Comparison of ENCODE assay signal across 9 mouse cellular contexts in genomic region chr12:87413179-87413790, GRCm38 (mm10). TPM values are rescaled to one million over a fixed set of nuclear protein-coding genes. Genes with fewer than 3 reads are reported as not detected.
DNase-seq lines count a peak whose midpoint lies in the region; ATAC-seq lines count a peak whose summit lies in the region.
"Had no signal": no experiment of that assay in that cellular context is flagged by ENCODE, and none has a peak within 500 bp of the region (broad histone marks: within the 10 kb centered on the region; RNA-seq: fewer than 3 reads in every experiment).

No protein-coding gene starts in this region.

- H3K36me3 ChIP-seq in intestine, embryonic 15.5 days, result no peaks in the 10 kb centered on the region
- no peaks in the 10 kb centered on the region for H3K36me3 ChIP-seq in midbrain, embryonic 11.5 days (ENCODE audit: control insufficient read depth, insufficient read depth, low read length)
- H3K36me3 ChIP-seq: limb, embryonic 13.5 days had no signal

- no peak overlapping the region for H3K4me2 ChIP-seq in intestine, embryonic 15.5 days (replicated peaks)
- H3K4me2 ChIP-seq in midbrain, embryonic 11.5 days, result no peak overlapping the region
- H3K4me2 ChIP-seq: limb, embryonic 13.5 days had no signal

- H3K9ac ChIP-seq in intestine, embryonic 15.5 days, result no peak overlapping the region
- no peak overlapping the region for H3K9ac ChIP-seq in midbrain, embryonic 11.5 days (ENCODE audit: low read length)
- H3K9ac ChIP-seq: limb, embryonic 13.5 days had no signal

- no peaks in the 10 kb centered on the region for H3K9me3 ChIP-seq in intestine, embryonic 15.5 days
- no peaks in the 10 kb centered on the region for H3K9me3 ChIP-seq in midbrain, embryonic 11.5 days (ENCODE audit: control insufficient read depth, low read length)
- H3K9me3 ChIP-seq: limb, embryonic 13.5 days had no signal

- 18% methylated on average over 4 of the region's 4 CpGs for WGBS in intestine, embryonic 15.5 days
- 22% methylated on average over 4 of the region's 4 CpGs for WGBS in midbrain, embryonic 11.5 days

- DNase-seq in ZHBTc4 (ENCODE audit: low read depth, low spot score), result peak; percentile 70
- peak; percentile 31 for DNase-seq in cerebellum, adult 9-11 months
- DNase-seq in frontal cortex, postnatal 36 days (ENCODE audit: low spot score in 2 of 2), result peak; percentile 72 to 76
- peak; percentile 66 to 79 for DNase-seq in left cerebral cortex, postnatal 14 days (ENCODE audit: low spot score in 2 of 2)
- peak; percentile 97 for DNase-seq in midbrain, embryonic 11.5 days (ENCODE audit: low spot score, missing footprints)
- DNase-seq in right cerebral cortex, postnatal 14 days, result peak; percentile 78
- no peak for DNase-seq in yolk sac, embryonic 10.5 days (ENCODE audit: low spot score)

- intact Hi-C loops in left cerebral cortex, postnatal 14 days (cut with DNase I), result no loop called here

- H3K4me3 ChIP-seq in intestine, embryonic 15.5 days (replicated peaks), result no peak overlapping the region
- no peak overlapping the region for H3K4me3 ChIP-seq in midbrain, embryonic 11.5 days (ENCODE audit: low read depth, low read length)
- H3K4me3 ChIP-seq: limb, embryonic 13.5 days had no signal

- peaks cover 7% of the 10 kb centered on the region; the same call in 1 of the 2 replicates for H3K4me1 ChIP-seq in intestine, embryonic 15.5 days (replicated peaks)
- H3K4me1 ChIP-seq in midbrain, embryonic 11.5 days (ENCODE audit: control insufficient read depth, insufficient read depth, low read length), result no peaks in the 10 kb centered on the region

- H3K27me3 ChIP-seq in intestine, embryonic 15.5 days (replicated peaks), result no peaks in the 10 kb centered on the region
- no peaks in the 10 kb centered on the region for H3K27me3 ChIP-seq in midbrain, embryonic 11.5 days (ENCODE audit: control insufficient read depth, insufficient read depth, low read length)
- H3K27me3 ChIP-seq: limb, embryonic 13.5 days had no signal

- ATAC-seq in intestine, embryonic 15.5 days, result peak; percentile 50; the same call in 1 of the 2 replicates
- peak; percentile 71 for ATAC-seq in midbrain, embryonic 11.5 days (ENCODE audit: low FRiP score)

- no peak overlapping the region for H3K27ac ChIP-seq in intestine, embryonic 15.5 days
- H3K27ac ChIP-seq in midbrain, embryonic 11.5 days (ENCODE audit: low read depth, low read length), result no peak overlapping the region
- H3K27ac ChIP-seq: limb, embryonic 13.5 days had no signal

RNA-seq across cellular contexts. Expression of gene Sptlc2, which starts 25.1 kb away (rescaled TPM):
- 115 and 119 TPM in 2 replicates for polyA plus RNA-seq in intestine, embryonic 15.5 days (2015; fragmentation: Nextera tagmentation; extraction: Ambion mirVana)
- 10 to 100 TPM; 43.8 to 49.1 TPM for total RNA-seq in left cerebral cortex, postnatal 14 days (2021)
- 56.1 and 61.8 TPM in 2 replicates for polyA plus RNA-seq in midbrain, embryonic 11.5 days (2014; fragmentation: Nextera tagmentation; extraction: Ambion mirVana)

RNA-seq across cellular contexts. Expression of gene Slirp, which starts 30.4 kb away (rescaled TPM):
- polyA plus RNA-seq in intestine, embryonic 15.5 days (2015; fragmentation: Nextera tagmentation; extraction: Ambion mirVana), result 290 and 308 TPM in 2 replicates
- 10 to 100 TPM; 79.6 to 93.9 TPM for total RNA-seq in left cerebral cortex, postnatal 14 days (2021)
- polyA plus RNA-seq in midbrain, embryonic 11.5 days (2014; fragmentation: Nextera tagmentation; extraction: Ambion mirVana), result 283 and 306 TPM in 2 replicates

RNA-seq across cellular contexts. Expression of gene Alkbh1, which starts 30.5 kb away (rescaled TPM):
- polyA plus RNA-seq in intestine, embryonic 15.5 days (2015; fragmentation: Nextera tagmentation; extraction: Ambion mirVana), result 48.3 and 50.6 TPM in 2 replicates
- 10 to 100 TPM; 17.1 to 17.2 TPM for total RNA-seq in left cerebral cortex, postnatal 14 days (2021)
- polyA plus RNA-seq in midbrain, embryonic 11.5 days (2014; fragmentation: Nextera tagmentation; extraction: Ambion mirVana), result 37.6 TPM in 2 replicates

RNA-seq across cellular contexts. Expression of gene Snw1, which starts 58.8 kb away (rescaled TPM):
- 108 and 119 TPM in 2 replicates for polyA plus RNA-seq in intestine, embryonic 15.5 days (2015; fragmentation: Nextera tagmentation; extraction: Ambion mirVana)
- 10 to 100 TPM; 50.5 to 54.1 TPM for total RNA-seq in left cerebral cortex, postnatal 14 days (2021)
- 173 and 176 TPM in 2 replicates for polyA plus RNA-seq in midbrain, embryonic 11.5 days (2014; fragmentation: Nextera tagmentation; extraction: Ambion mirVana)
